Mouse (Mus musculus) forebrain, embryonic 16.5 days (tissue): ENCODE results near the gene Glrp1. TPM values are rescaled to one million over a fixed set of nuclear protein-coding genes. Genes with fewer than 3 reads are reported as not detected.

Experiments used
- ATAC-seq: fragments of 200-750 bp; cut with Nextera tagmentation; 2 replicates; pipeline ENCODE4 v1.8.0; 2017; ENCODE audit warnings: mild to moderate bottlenecking, moderate library complexity
- H3K27ac ChIP-seq: fragments of 300-500 bp; sonication (generic); 2 replicates; pipeline ENCODE4 v1.5.1; 2014; ENCODE audit warnings: low read length, control low read depth
- H3K27me3 ChIP-seq: fragments of 300-500 bp; sonication (generic); replicated peaks from 2 replicates; pipeline ENCODE4 v1.6.1; 2014; ENCODE audit warnings: low read length; ENCODE audit not compliant: control insufficient read depth, insufficient read depth
- H3K36me3 ChIP-seq: fragments of 300-500 bp; sonication (generic); 2 replicates; pipeline ENCODE4 v1.6.1; 2014; ENCODE audit not compliant: control insufficient read depth, insufficient read depth
- H3K4me1 ChIP-seq: fragments of 300-500 bp; sonication (generic); replicated peaks from 2 replicates; pipeline ENCODE4 v1.6.1; 2014; ENCODE audit warnings: low read length; ENCODE audit not compliant: control insufficient read depth, insufficient read depth
- H3K4me2 ChIP-seq: fragments of 300-500 bp; sonication (generic); 2 replicates; pipeline ENCODE4 v1.6.1; 2014; ENCODE audit warnings: mild to moderate bottlenecking, low read length, control low read depth
- H3K4me3 ChIP-seq: fragments of 300-500 bp; sonication (generic); replicated peaks from 2 replicates; pipeline ENCODE4 v1.5.1; 2014; ENCODE audit warnings: mild to moderate bottlenecking, low read length, control low read depth
- H3K9ac ChIP-seq: fragments of 300-500 bp; sonication (generic); replicated peaks from 2 replicates; pipeline ENCODE4 v1.6.1; 2014; ENCODE audit warnings: low read depth, low read length, control low read depth
- H3K9me3 ChIP-seq: fragments of 300-500 bp; sonication (generic); 2 replicates; pipeline ENCODE4 v1.6.1; 2016; ENCODE audit warnings: low read length; ENCODE audit not compliant: control insufficient read depth
- WGBS: fragments of 180-500 bp; shearing (Covaris S2); extraction: QIAGEN DNeasy Blood & Tissue Kit; methylation state at CpG from one replicate; pipeline ENCODE4 v1.1.7; 2014; 5-methylcytosine and 5-hydroxymethylcytosine counted together
- polyA plus RNA-seq: library from polyadenylated mRNA; unstranded; fragments of >200 nt; fragmentation: Nextera tagmentation; extraction: Ambion mirVana; gene quantifications from 2 replicates; pipeline ENCODE4 v1.2.1, GENCODE M21; 2015

The Glrp1 gene
- polyA plus RNA-seq, 1 experiment from 2014 or later, result not detected

DNA sequence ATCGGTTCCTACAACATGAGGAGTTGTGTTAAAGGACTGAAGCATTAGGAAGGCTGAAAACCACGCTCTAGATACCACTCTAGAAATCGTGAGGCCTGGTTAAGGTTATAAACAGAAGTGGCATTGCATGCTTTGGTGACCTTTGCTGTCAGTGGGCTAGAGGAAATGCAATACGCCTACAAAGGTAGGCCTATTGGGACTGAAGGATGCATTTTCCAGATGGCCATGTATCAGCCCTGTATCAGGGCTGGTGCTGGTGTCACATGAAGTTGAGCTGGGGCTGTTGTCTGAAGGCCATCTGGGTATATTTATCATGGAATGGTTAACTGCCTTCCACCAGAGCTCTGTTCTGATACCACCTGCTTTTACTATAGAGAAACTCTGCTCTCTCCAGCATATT, 23.5 kb downstream of the Glrp1 start:
- H3K36me3 ChIP-seq, result no peaks in the 10 kb centered on the region
- H3K27ac ChIP-seq, result no peak overlapping the region
- no peaks in the 10 kb centered on the region for H3K9me3 ChIP-seq
- H3K27me3 ChIP-seq, result no peaks in the 10 kb centered on the region
- H3K4me2 ChIP-seq, result no peak overlapping the region
- no peak for ATAC-seq
- no peak overlapping the region for H3K4me3 ChIP-seq
- no peaks in the 10 kb centered on the region for H3K4me1 ChIP-seq
- H3K9ac ChIP-seq, result no peak overlapping the region
- WGBS, result 86% methylated on average over 4 of the region's 4 CpGs

GRCm38 (mm10) chr1:88484059-88484458, 25.8 kb downstream of the Glrp1 start:
- 84% methylated on average over 4 of the region's 4 CpGs for WGBS
- Histone ChIP-seq H3K27me3 (no peaks in the 10 kb centered on the region), H3K9ac (no peak overlapping the region), H3K36me3 (no peaks in the 10 kb centered on the region), H3K4me1 (no peaks in the 10 kb centered on the region), H3K4me3 (no peak overlapping the region), H3K9me3 (no peaks in the 10 kb centered on the region), H3K4me2 (no peak overlapping the region), H3K27ac (no peak overlapping the region)
- no peak for ATAC-seq

DNA sequence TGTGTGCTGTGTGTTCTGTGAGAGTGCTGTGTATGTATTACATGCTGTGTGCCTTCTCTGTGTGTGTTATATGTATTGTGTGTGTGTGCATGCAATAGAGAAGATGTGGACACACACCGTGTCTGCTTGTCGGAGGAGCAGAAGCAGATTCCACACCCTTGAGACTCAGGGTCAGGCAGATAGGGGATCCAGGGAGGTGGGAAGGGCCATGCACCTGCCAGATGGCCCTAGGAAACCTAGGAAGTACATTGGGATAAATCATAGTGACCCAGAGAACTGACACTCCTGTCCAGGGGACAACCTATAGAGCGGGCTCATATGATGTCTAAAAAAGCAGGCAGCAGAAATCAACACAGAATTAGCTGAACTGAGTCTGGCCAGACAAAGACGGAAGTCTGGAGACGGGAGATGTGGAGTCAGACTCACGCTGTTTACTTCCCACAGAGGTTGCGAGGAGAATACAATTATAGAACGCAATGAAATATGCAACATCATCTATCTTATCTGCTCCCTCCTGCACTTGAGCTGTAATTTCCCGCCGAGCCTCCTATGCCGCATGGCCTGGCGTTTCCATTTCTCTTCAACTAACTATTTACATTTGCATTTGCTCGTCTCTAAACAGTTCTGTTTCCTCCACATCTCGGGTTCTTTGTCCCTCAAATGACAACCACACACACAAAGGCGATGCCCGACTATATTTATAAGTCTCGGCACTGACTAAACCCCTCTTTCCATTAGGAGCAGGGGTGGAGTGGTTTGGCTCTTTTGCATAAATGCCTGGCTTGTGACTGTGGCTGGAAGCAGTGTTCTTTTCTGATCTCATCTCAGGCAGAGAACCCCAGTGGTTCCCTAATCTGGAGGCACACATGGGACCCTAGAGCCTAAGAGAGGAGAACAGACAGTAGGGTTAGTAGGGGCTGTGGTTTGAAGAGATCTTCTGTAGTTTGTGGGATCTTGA, 27.4 kb downstream of the Glrp1 start:
- peaks cover 9% of the 10 kb centered on the region for H3K4me1 ChIP-seq
- no peak overlapping the region for H3K4me2 ChIP-seq
- ATAC-seq, result no peak
- no peaks in the 10 kb centered on the region for H3K36me3 ChIP-seq
- no peaks in the 10 kb centered on the region for H3K27me3 ChIP-seq
- H3K9ac ChIP-seq, result no peak overlapping the region
- H3K9me3 ChIP-seq, result no peaks in the 10 kb centered on the region
- H3K4me3 ChIP-seq, result no peak overlapping the region
- no peak overlapping the region for H3K27ac ChIP-seq
- 62% methylated on average over 17 of the region's 17 CpGs for WGBS

- no peak for ATAC-seq
- WGBS, result 42% methylated on average over 8 of the region's 8 CpGs
- no peak overlapping the region for H3K4me2 ChIP-seq
- no peak overlapping the region for H3K9ac ChIP-seq
- H3K4me3 ChIP-seq, result no peak overlapping the region
- no peaks in the 10 kb centered on the region for H3K9me3 ChIP-seq
- peaks cover 9% of the 10 kb centered on the region for H3K4me1 ChIP-seq
- H3K27ac ChIP-seq, result no peak overlapping the region
- H3K36me3 ChIP-seq, result no peaks in the 10 kb centered on the region
- H3K27me3 ChIP-seq, result no peaks in the 10 kb centered on the region
Measured at GRCm38 (mm10) chr1:88480594-88480993, 29.3 kb downstream of the Glrp1 start.

DNA sequence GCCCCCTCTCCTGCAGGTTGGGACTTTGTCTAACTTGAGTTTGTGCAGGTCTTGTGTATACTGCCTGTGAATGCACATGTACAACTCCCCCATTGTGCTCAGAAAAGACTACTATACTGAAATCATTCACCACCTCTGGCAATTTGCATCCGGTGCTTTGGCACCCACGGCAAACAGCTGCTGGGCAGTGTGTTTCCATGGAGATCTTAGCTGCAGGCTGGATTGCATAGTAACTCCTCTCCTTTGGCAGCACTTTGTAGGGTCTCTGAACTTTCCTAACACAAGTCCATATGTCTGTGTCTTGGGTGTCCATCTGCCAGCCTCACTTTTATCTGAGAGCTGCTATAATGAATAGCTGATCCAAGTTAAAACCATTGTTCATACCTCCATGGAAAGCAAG, 31.7 kb downstream of the Glrp1 start:
- no peaks in the 10 kb centered on the region for H3K36me3 ChIP-seq
- peak; percentile 57 for ATAC-seq
- 10% methylated on average over 2 of the region's 2 CpGs for WGBS
- no peak overlapping the region for H3K9ac ChIP-seq
- no peak overlapping the region for H3K4me3 ChIP-seq
- no peak overlapping the region for H3K4me2 ChIP-seq
- H3K4me1 ChIP-seq, result peaks cover 9% of the 10 kb centered on the region
- H3K27me3 ChIP-seq, result no peaks in the 10 kb centered on the region
- H3K27ac ChIP-seq, result no peak overlapping the region
- no peaks in the 10 kb centered on the region for H3K9me3 ChIP-seq

DNA sequence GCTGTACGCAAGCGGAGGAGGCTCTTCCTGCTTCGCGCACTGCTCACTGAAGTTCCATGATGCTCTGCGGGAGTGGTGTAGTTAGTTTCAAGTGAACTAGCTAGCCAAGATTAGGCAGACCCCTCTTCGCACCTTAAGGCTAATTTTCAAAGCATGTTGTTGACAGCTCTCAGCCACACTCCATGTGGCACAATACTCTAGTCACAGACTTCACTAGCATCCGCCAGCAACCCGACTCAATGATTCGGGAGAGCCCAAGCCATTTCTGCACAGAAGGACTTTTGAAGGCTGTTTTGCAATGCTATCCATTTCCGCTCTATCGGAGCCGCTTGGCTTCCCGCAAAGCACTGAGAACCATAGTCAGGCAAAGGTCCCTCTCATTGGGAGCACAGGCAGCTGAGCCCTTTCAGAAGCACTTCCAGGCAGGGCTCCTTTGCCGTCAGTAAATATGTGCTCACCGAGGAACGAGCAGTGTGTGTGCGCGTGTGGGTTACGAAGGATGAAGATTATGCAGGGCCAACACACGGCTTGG, 33.2 kb downstream of the Glrp1 start:
- no peaks in the 10 kb centered on the region for H3K9me3 ChIP-seq
- no peaks in the 10 kb centered on the region for H3K36me3 ChIP-seq
- H3K27ac ChIP-seq, result no peak overlapping the region
- H3K4me2 ChIP-seq, result no peak overlapping the region
- H3K4me1 ChIP-seq, result peaks cover 9% of the 10 kb centered on the region
- H3K9ac ChIP-seq, result no peak overlapping the region
- 81% methylated on average over 20 of the region's 20 CpGs for WGBS
- no peaks in the 10 kb centered on the region for H3K27me3 ChIP-seq
- ATAC-seq, result no peak
- no peak overlapping the region for H3K4me3 ChIP-seq

GRCm38 (mm10) chr1:88475502-88475953, 34.3 kb downstream of the Glrp1 start:
- no peak overlapping the region for H3K4me2 ChIP-seq
- H3K4me1 ChIP-seq, result peaks cover 9% of the 10 kb centered on the region
- H3K4me3 ChIP-seq, result no peak overlapping the region
- H3K36me3 ChIP-seq, result no peaks in the 10 kb centered on the region
- no peak overlapping the region for H3K27ac ChIP-seq
- H3K27me3 ChIP-seq, result no peaks in the 10 kb centered on the region
- H3K9me3 ChIP-seq, result no peaks in the 10 kb centered on the region
- H3K9ac ChIP-seq, result no peak overlapping the region
- WGBS, result 66% methylated on average over 8 of the region's 8 CpGs
- ATAC-seq, result no peak

DNA sequence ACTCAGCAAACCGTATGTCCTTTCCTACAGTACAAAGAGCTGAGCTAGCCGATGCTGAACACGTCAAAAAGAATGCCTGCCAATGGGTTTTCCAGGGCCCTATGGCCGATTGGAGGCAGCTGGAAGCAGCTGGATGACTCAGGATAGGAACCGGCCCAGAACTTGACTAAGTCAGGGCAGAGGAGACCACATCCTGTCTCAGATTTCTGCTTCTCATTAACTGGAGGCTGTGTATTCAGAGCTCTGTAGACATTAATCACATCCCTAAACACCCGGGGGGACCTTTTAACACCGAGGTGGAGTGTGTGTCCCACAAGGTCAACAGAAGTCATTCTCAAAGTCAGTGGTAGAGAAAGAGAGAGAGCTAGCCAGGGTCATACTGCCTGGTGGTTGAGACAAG, 35.3 kb downstream of the Glrp1 start:
- no peak for ATAC-seq
- Histone ChIP-seq H3K9me3 (no peaks in the 10 kb centered on the region), H3K9ac (no peak overlapping the region), H3K4me1 (peaks cover 9% of the 10 kb centered on the region), H3K4me3 (no peak overlapping the region), H3K27ac (no peak overlapping the region), H3K27me3 (no peaks in the 10 kb centered on the region), H3K36me3 (no peaks in the 10 kb centered on the region), H3K4me2 (no peak overlapping the region)
- 77% methylated on average over 7 of the region's 7 CpGs for WGBS

GRCm38 (mm10) chr1:88473899-88474298, 36.0 kb downstream of the Glrp1 start:
- Histone ChIP-seq H3K27ac (no peak overlapping the region), H3K4me2 (no peak overlapping the region), H3K9ac (no peak overlapping the region), H3K36me3 (no peaks in the 10 kb centered on the region), H3K4me1 (peaks cover 9% of the 10 kb centered on the region), H3K27me3 (no peaks in the 10 kb centered on the region), H3K4me3 (no peak overlapping the region), H3K9me3 (no peaks in the 10 kb centered on the region)
- ATAC-seq, result no peak
- 62% methylated on average over 2 of the region's 2 CpGs for WGBS
